Mouse (Mus musculus): ENCODE results near the gene Eef2.

GRCm38 (mm10) chr10:81187161-81187560, 10.7 kb downstream of the Eef2 start:
- TF ChIP-seq POLR2A (IDR thresholded peaks at IDR 0.05; ENCODE audit: borderline replicate concordance, extremely low read depth, insufficient read depth, insufficient read length, poor library complexity, severe bottlenecking): no peak
- TF ChIP-seq CTCF (IDR thresholded peaks at IDR 0.05; ENCODE audit: borderline replicate concordance, extremely low read depth, insufficient read depth, insufficient read length): no peak

All from brain, embryonic 14.5 days (tissue).